ENCODE assay signal across 2 mouse cellular contexts in genomic region chr1:6997611-6998010, GRCm38 (mm10).
TF ChIP-seq lines count a peak whose summit lies in the region.

No protein-coding gene starts in this region.

TF ChIP-seq in CH12.LX, 34 proteins besides CTCF, POLR2A, EP300 and RAD21 (continued from another document):
- TF ChIP-seq E2F4 (IDR thresholded peaks at IDR 0.05; ENCODE audit: insufficient replicate concordance, low read depth, low read length) (no peak), MXI1 (IDR thresholded peaks at IDR 0.05; ENCODE audit: low read depth, low read length) (no peak), TCF12 (IDR thresholded peaks at IDR 0.05; ENCODE audit: low read depth, low read length) (no peak), USF1 (IDR thresholded peaks at IDR 0.05; ENCODE audit: low read depth, low read length) (no peak), PAX5 (IDR thresholded peaks at IDR 0.05; ENCODE audit: low read length) (no peak), NRF1 (IDR thresholded peaks at IDR 0.05; ENCODE audit: low read depth, low read length) (no peak)

TF ChIP-seq in MEL, 35 proteins besides CTCF, POLR2A, EP300 and RAD21 (continued from another document):
- TF ChIP-seq ZC3H11A (IDR thresholded peaks at IDR 0.05; ENCODE audit: low read depth, low read length): no peak
- TF ChIP-seq SMC3 (IDR thresholded peaks at IDR 0.05; ENCODE audit: low read depth, low read length): no peak
- no peak for TF ChIP-seq TBP (IDR thresholded peaks at IDR 0.05; ENCODE audit: low read depth, low read length)
- no peak for TF ChIP-seq MAX (IDR thresholded peaks at IDR 0.05; ENCODE audit: low read length)
